ENCODE assay signal across 25 mouse cellular contexts in genomic region chr10:58897009-58897543, GRCm38 (mm10).
"Had no signal": no experiment of that assay in that cellular context is flagged by ENCODE, and none has a peak within 500 bp of the region (broad histone marks: within the 10 kb centered on the region; RNA-seq: fewer than 3 reads in every experiment).

No protein-coding gene starts in this region.

- H3K4me1 ChIP-seq: heart, embryonic 10.5 days; heart, embryonic 12.5 days; hindbrain, embryonic 13.5 days; hindbrain, embryonic 15.5 days; limb, embryonic 15.5 days; liver, embryonic 12.5 days had no signal

- H3K4me2 ChIP-seq: heart, embryonic 12.5 days; hindbrain, embryonic 13.5 days; hindbrain, embryonic 15.5 days; kidney, embryonic 15.5 days; limb, embryonic 13.5 days; limb, embryonic 15.5 days; liver, embryonic 12.5 days had no signal

- H3K27me3 ChIP-seq: heart, embryonic 12.5 days; hindbrain, embryonic 13.5 days; hindbrain, embryonic 15.5 days; kidney, embryonic 15.5 days; limb, embryonic 13.5 days; limb, embryonic 15.5 days; liver, embryonic 12.5 days had no signal

- H3K9me3 ChIP-seq: heart, embryonic 10.5 days; heart, embryonic 12.5 days; hindbrain, embryonic 13.5 days; hindbrain, embryonic 15.5 days; kidney, embryonic 15.5 days; limb, embryonic 13.5 days; limb, embryonic 15.5 days; liver, embryonic 12.5 days had no signal

- H3K9ac ChIP-seq: heart, embryonic 12.5 days; hindbrain, embryonic 13.5 days; hindbrain, embryonic 15.5 days; kidney, embryonic 15.5 days; limb, embryonic 13.5 days; limb, embryonic 15.5 days; liver, embryonic 12.5 days; liver, embryonic 14.5 days had no signal

- ATAC-seq: hindbrain, postnatal 0 days; intestine, embryonic 16.5 days; liver, embryonic 12.5 days had no signal

- H3K36me3 ChIP-seq: heart, embryonic 10.5 days; heart, embryonic 12.5 days; hindbrain, embryonic 13.5 days; hindbrain, embryonic 15.5 days; kidney, embryonic 15.5 days; limb, embryonic 13.5 days; limb, embryonic 15.5 days; liver, embryonic 12.5 days had no signal

- DNase-seq: gastrocnemius, adult 2 months; gastrocnemius, postnatal 10 days; gastrocnemius, postnatal 25 days; heart, postnatal 14 days; heart, postnatal 36 days; kidney, adult 11 months; kidney, adult 2 months; kidney, adult 9 months; kidney, postnatal 14 days; kidney, postnatal 36 days; layer of hippocampus, adult 9-11 months; layer of hippocampus, postnatal 36 days; left cerebral cortex, postnatal 4 days had no signal

- H3K4me3 ChIP-seq: gastrocnemius, adult 2 months; heart, embryonic 10.5 days; heart, embryonic 12.5 days; hindbrain, embryonic 13.5 days; hindbrain, embryonic 15.5 days; kidney, embryonic 15.5 days; limb, embryonic 13.5 days; limb, embryonic 15.5 days; liver, embryonic 12.5 days had no signal

- H3K27ac ChIP-seq: gastrocnemius, adult 2 months; heart, embryonic 10.5 days; hindbrain, embryonic 13.5 days; hindbrain, embryonic 15.5 days; hindbrain, postnatal 0 days; kidney, embryonic 15.5 days; kidney, postnatal 0 days; limb, embryonic 13.5 days; limb, embryonic 15.5 days; liver, embryonic 12.5 days; liver, embryonic 14.5 days had no signal
